Comparison of ENCODE assay signal across 28 mouse cellular contexts in the genomic region with DNA sequence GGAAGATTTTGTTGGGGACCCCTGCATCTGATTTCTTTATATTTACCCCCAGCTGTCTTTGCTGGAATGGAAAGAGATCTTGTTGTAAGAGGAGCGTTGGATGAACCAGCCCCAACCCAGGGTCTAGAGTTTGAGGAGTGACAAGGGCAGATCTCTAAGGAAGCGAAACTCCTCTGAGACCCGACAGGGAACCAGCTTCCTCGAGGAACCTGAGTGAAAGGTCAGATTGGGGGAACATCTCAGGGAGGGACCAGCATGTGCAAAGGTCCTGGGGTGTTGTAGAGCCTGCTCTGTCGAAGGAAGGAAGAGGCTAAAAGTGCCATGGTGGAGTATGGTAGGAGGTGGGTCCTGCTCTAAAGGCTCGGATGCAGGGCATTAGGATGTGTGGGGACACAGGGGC. TPM values are rescaled to one million over a fixed set of nuclear protein-coding genes. Genes with fewer than 3 reads are reported as not detected.
A peak's percentile ranks its signal among the peaks of the same experiment; 100 is the strongest.
DNase-seq lines count a peak whose midpoint lies in the region; ATAC-seq and TF ChIP-seq lines count a peak whose summit lies in the region.
"Had no signal": no experiment of that assay in that cellular context is flagged by ENCODE, and none has a peak within 500 bp of the region (broad histone marks: within the 10 kb centered on the region; RNA-seq: fewer than 3 reads in every experiment).

No protein-coding gene starts in this region.

- H3K27me3 ChIP-seq in heart, embryonic 10.5 days (ENCODE audit: insufficient read depth, poor library complexity, severe bottlenecking): peaks cover 6% of the 10 kb centered on the region; the same call in 1 of the 2 replicates
- H3K27me3 ChIP-seq in heart, adult 2 months (ENCODE audit: control insufficient read depth, insufficient read depth, low read length): no peaks in the 10 kb centered on the region
- H3K27me3 ChIP-seq in E14TG2a.4 (ENCODE audit: insufficient read depth, low read length): no peaks in the 10 kb centered on the region
- no peaks in the 10 kb centered on the region for H3K27me3 ChIP-seq in limb, embryonic 12.5 days
- H3K27me3 ChIP-seq: heart, embryonic 13.5 days; stomach, embryonic 15.5 days had no signal

- no peak for TF ChIP-seq POLR2A in heart, adult 2 months (IDR thresholded peaks at IDR 0.05; ENCODE audit: insufficient read depth, low read depth, low read length)

- 77% methylated on average over 6 of the region's 6 CpGs for WGBS in heart, embryonic 10.5 days
- WGBS in heart, adult 2 months: 77% methylated on average over 6 of the region's 6 CpGs
- WGBS in limb, embryonic 12.5 days: 69% methylated on average over 6 of the region's 6 CpGs

- no peak overlapping the region for H3K9ac ChIP-seq in heart, adult 2 months (ENCODE audit: low read depth, low read length)
- H3K9ac ChIP-seq in limb, embryonic 12.5 days (replicated peaks): no peak overlapping the region
- H3K9ac ChIP-seq: forebrain, embryonic 12.5 days; liver, embryonic 12.5 days; liver, postnatal 0 days; neural tube, embryonic 12.5 days; stomach, embryonic 15.5 days had no signal

- intact Hi-C loops in heart, adult 2 months (cut with DNase I): loop anchor here (5.0 kb wide), 1 partner anchor 72 kb away; no protein-coding TSS in a partner anchor

- no peak overlapping the region for H3K4me2 ChIP-seq in limb, embryonic 12.5 days
- H3K4me2 ChIP-seq: forebrain, embryonic 12.5 days; liver, embryonic 12.5 days; neural tube, embryonic 12.5 days; stomach, embryonic 15.5 days had no signal

- H3K79me2 ChIP-seq in heart, adult 2 months (replicated peaks; ENCODE audit: control insufficient read depth, insufficient read depth, low read length): no peaks in the 10 kb centered on the region

- no peak for TF ChIP-seq EP300 in heart, adult 2 months (IDR thresholded peaks at IDR 0.05; ENCODE audit: insufficient read depth, low read depth, low read length)

- peak overlapping the region; percentile 65 for H3K27ac ChIP-seq in heart, embryonic 10.5 days
- no peak overlapping the region for H3K27ac ChIP-seq in heart, adult 2 months
- H3K27ac ChIP-seq in limb, embryonic 12.5 days: peak overlapping the region; percentile 8; the same call in 1 of the 2 replicates
- H3K27ac ChIP-seq: forebrain, embryonic 12.5 days; left cerebral cortex, adult 2 months; liver, embryonic 12.5 days; macrophage; midbrain, embryonic 10.5 days; neural tube, embryonic 12.5 days; stomach, embryonic 15.5 days had no signal

- H3K4me3 ChIP-seq in heart, embryonic 10.5 days: no peak overlapping the region
- no peak overlapping the region for H3K4me3 ChIP-seq in heart, adult 2 months
- peak overlapping the region; percentile 70 for H3K4me3 ChIP-seq in E14TG2a.4 (replicated peaks; ENCODE audit: low read length)
- H3K4me3 ChIP-seq in limb, embryonic 12.5 days (replicated peaks): no peak overlapping the region
- H3K4me3 ChIP-seq: erythroblast, embryonic 14.5 days; forebrain, embryonic 12.5 days; heart, embryonic 13.5 days; left cerebral cortex, adult 2 months; liver, embryonic 12.5 days; midbrain, embryonic 10.5 days; myocyte; neural tube, embryonic 12.5 days; stomach, embryonic 15.5 days had no signal

- no peaks in the 10 kb centered on the region for H3K36me3 ChIP-seq in heart, embryonic 10.5 days
- no peaks in the 10 kb centered on the region for H3K36me3 ChIP-seq in heart, adult 2 months (ENCODE audit: control insufficient read depth, insufficient read depth, low read length)
- H3K36me3 ChIP-seq in E14TG2a.4 (ENCODE audit: insufficient read depth, low read length): peaks cover 22% of the 10 kb centered on the region
- no peaks in the 10 kb centered on the region for H3K36me3 ChIP-seq in limb, embryonic 12.5 days
- H3K36me3 ChIP-seq: forebrain, embryonic 12.5 days; heart, embryonic 13.5 days; liver, embryonic 12.5 days; midbrain, embryonic 10.5 days; neural tube, embryonic 12.5 days; stomach, embryonic 15.5 days had no signal

- H3K4me1 ChIP-seq in heart, embryonic 10.5 days: peaks cover 62% of the 10 kb centered on the region
- H3K4me1 ChIP-seq in heart, adult 2 months (ENCODE audit: control insufficient read depth, insufficient read depth, low read length): peaks cover 5% of the 10 kb centered on the region
- peaks cover 68% of the 10 kb centered on the region for H3K4me1 ChIP-seq in E14TG2a.4 (replicated peaks; ENCODE audit: low read depth, low read length)
- peaks cover 76% of the 10 kb centered on the region for H3K4me1 ChIP-seq in limb, embryonic 12.5 days (replicated peaks)
- H3K4me1 ChIP-seq: liver, embryonic 12.5 days; stomach, embryonic 15.5 days had no signal

- no peaks in the 10 kb centered on the region for H3K9me3 ChIP-seq in heart, embryonic 10.5 days
- peaks cover 14% of the 10 kb centered on the region for H3K9me3 ChIP-seq in E14TG2a.4 (ENCODE audit: low read length)
- peaks cover 4% of the 10 kb centered on the region; the same call in 1 of the 2 replicates for H3K9me3 ChIP-seq in limb, embryonic 12.5 days
- H3K9me3 ChIP-seq: liver, embryonic 12.5 days; midbrain, embryonic 10.5 days; neural tube, embryonic 12.5 days; stomach, embryonic 15.5 days had no signal

- TF ChIP-seq CTCF in heart, adult 2 months (IDR thresholded peaks at IDR 0.05): no peak
- no peak for TF ChIP-seq CTCF in E14TG2a.4 (conservative IDR thresholded peaks at IDR 0.05; ENCODE audit: low read length)

- no peak; the same call in 1 of the 2 replicates for ATAC-seq in limb, embryonic 12.5 days (ENCODE audit: insufficient number of reproducible peaks, insufficient read depth, low FRiP score, low TSS enrichment, low read depth)
- no peak for ATAC-seq in megakaryocyte-erythroid progenitor cell, adult 5-6 weeks (replicated peaks; ENCODE audit: low FRiP score, low TSS enrichment, poor library complexity, severe bottlenecking)
- ATAC-seq: liver, embryonic 12.5 days; liver, postnatal 0 days; midbrain, embryonic 16.5 days had no signal

- DNase-seq in heart, embryonic 10.5 days (ENCODE audit: low spot score): no peak
- no peak for DNase-seq in heart, adult 2 months
- DNase-seq in R1 (ENCODE audit: low read depth, low spot score): peak; percentile 57
- DNase-seq in spleen, adult 12 weeks (ENCODE audit: low spot score): no peak
- no peak for DNase-seq in layer of hippocampus, adult 18-20 months (ENCODE audit: low spot score in 2 of 2)
- DNase-seq: adrenal gland, postnatal 10 days; cerebellum, adult 11 months; cerebellum, adult 9-11 months; embryo, embryonic 11 days; gastrocnemius, postnatal 25 days; heart, adult 18-20 months; heart, postnatal 10 days; liver, postnatal 0 days; right cerebral cortex, postnatal 4 days had no signal

RNA-seq across cellular contexts. Expression of a gene that starts 39.6 kb away (rescaled TPM):
- polyA plus RNA-seq in heart, embryonic 10.5 days (2016; fragmentation: Nextera tagmentation; extraction: Ambion mirVana): 94.7 and 103 TPM in 2 replicates
- 10 to 100 TPM; 38.5 to 43.9 TPM for total RNA-seq in heart, adult 2 months (2021)
- 51.0 and 75.1 TPM in 2 replicates for polyA plus RNA-seq in heart, adult 2 months (2012; rRNA removed)
- polyA plus RNA-seq in limb, embryonic 12.5 days (2016; fragmentation: Nextera tagmentation; extraction: Ambion mirVana): 176 and 187 TPM in 2 replicates
- total RNA-seq in megakaryocyte-erythroid progenitor cell, adult 5-6 weeks (2014; fragmentation: Nextera tagmentation): 0.25 TPM in 1 of 2 replicates, not detected in the other
- total RNA-seq in megakaryocyte-erythroid progenitor cell, adult 5-6 weeks (2017): 0.42 and 2.3 TPM in 2 replicates
- total RNA-seq in layer of hippocampus, adult 18-20 months (2021): 100 to 1,000 TPM in 1 of 2 experiments, 10 to 100 TPM in 1; 98.6 to 111 TPM

Comparison
In these comparisons a context has a peak if more than half of its experiments do, and no peak if none do; other contexts are left out.
1. RNA of a gene that starts 39.6 kb away (total RNA-seq): 98.6 to 111 TPM in layer of hippocampus, adult 18-20 months and 38.5 to 43.9 TPM in heart, adult 2 months; 0.25 to 2.3 TPM in megakaryocyte-erythroid progenitor cell, adult 5-6 weeks; every median in the first group is over 10 times any median in the second.